Mouse (Mus musculus) adrenal gland, adult 2 months (tissue): ENCODE results near the gene Dtx4. TPM values are rescaled to one million over a fixed set of nuclear protein-coding genes. Genes with fewer than 3 reads are reported as not detected.

Experiments used
- DNase-seq: peaks from one replicate; pipeline ENCODE4 v3.0.0; 2021
- polyA plus RNA-seq: library from polyadenylated mRNA; depleted of rRNA; stranded (reverse); fragments of >200 nt; gene quantifications from 2 replicates; pipeline ENCODE4 v1.2.3, GENCODE M21; 2012
- total RNA-seq, 2 experiments: library from RNA; stranded (reverse); gene quantifications; 2 replicates each; pipeline ENCODE4 v1.2.3; 2021

The Dtx4 gene
- total and polyA plus RNA-seq, 3 experiments, result 10.8 to 24.2 (median 16.7) TPM

GRCm38 (mm10) chr19:12467436-12467835, 33.8 kb downstream of the Dtx4 start:
- DNase-seq, result peak; percentile 52

GRCm38 (mm10) chr19:12466204-12466603, 35.0 kb downstream of the Dtx4 start:
- peak; percentile 73 for DNase-seq

GRCm38 (mm10) chr19:12465530-12466144, 35.6 kb downstream of the Dtx4 start:
- DNase-seq, result no peak

- DNase-seq, result no peak
Observed at GRCm38 (mm10) chr19:12464674-12465073, 36.6 kb downstream of the Dtx4 start.

- no peak for DNase-seq
Observed at GRCm38 (mm10) chr19:12464127-12464526, 37.1 kb downstream of the Dtx4 start.

GRCm38 (mm10) chr19:12463722-12464035, 37.6 kb downstream of the Dtx4 start:
- DNase-seq, result peak; percentile 76

GRCm38 (mm10) chr19:12462851-12463721, 38.2 kb downstream of the Dtx4 start:
- DNase-seq, result no peak

- no peak for DNase-seq
Observed at GRCm38 (mm10) chr19:12460282-12461249, 40.7 kb downstream of the Dtx4 start, which contains the start of gene Mpeg1. Mpeg1 (plus strand) TSS chr19:12460779.

- DNase-seq, result no peak
Observed at GRCm38 (mm10) chr19:12459516-12459915, 41.7 kb downstream of the Dtx4 start.

GRCm38 (mm10) chr19:12457401-12458066, 43.7 kb downstream of the Dtx4 start:
- no peak for DNase-seq

- peak; percentile 24 for DNase-seq
Observed at GRCm38 (mm10) chr19:12445014-12445413, 56.2 kb downstream of the Dtx4 start.

GRCm38 (mm10) chr19:12442560-12442959, 58.7 kb downstream of the Dtx4 start:
- DNase-seq, result no peak

GRCm38 (mm10) chr19:12440103-12440725, 61.0 kb downstream of the Dtx4 start:
- no peak for DNase-seq

GRCm38 (mm10) chr19:12439581-12439980, 61.7 kb downstream of the Dtx4 start:
- DNase-seq, result no peak

GRCm38 (mm10) chr19:12435750-12436524, 65.3 kb downstream of the Dtx4 start:
- DNase-seq, result no peak

- DNase-seq, result no peak
Observed at GRCm38 (mm10) chr19:12435011-12435416, 66.2 kb downstream of the Dtx4 start.

- DNase-seq, result peak; percentile 51
Observed at GRCm38 (mm10) chr19:12433033-12433432, 68.2 kb downstream of the Dtx4 start.

- DNase-seq, result no peak
Observed at GRCm38 (mm10) chr19:12427605-12428004, 73.6 kb downstream of the Dtx4 start, which contains the start of gene Pfpl. Pfpl (plus strand) TSS chr19:12427905.

- DNase-seq, result no peak
Observed at GRCm38 (mm10) chr19:12427101-12427500, 74.2 kb downstream of the Dtx4 start.

- no peak for DNase-seq
Observed at GRCm38 (mm10) chr19:12421680-12422079, 79.6 kb downstream of the Dtx4 start.
